Mouse (Mus musculus) forebrain, postnatal 0 days (tissue): ENCODE measurements around the gene Utp18. TPM values are rescaled to one million over a fixed set of nuclear protein-coding genes. Genes with fewer than 3 reads are reported as not detected.

Source experiments
- ATAC-seq: fragments of 200-750 bp; cut with Nextera tagmentation; 2 replicates; pipeline ENCODE4 v1.8.0; 2017; ENCODE audit warnings: mild to moderate bottlenecking, moderate library complexity
- DNase-seq: peaks from one replicate; pipeline ENCODE4 v3.0.0-alpha.2; 2015
- H3K27ac ChIP-seq: fragments of 300-500 bp; sonication (generic); 2 replicates; pipeline ENCODE4 v1.5.1; 2014; ENCODE audit warnings: low read depth, mild to moderate bottlenecking, antibody characterized with exemption, low read length, moderate library complexity, mixed read lengths
- H3K27me3 ChIP-seq: fragments of 300-500 bp; sonication (generic); 2 replicates; pipeline ENCODE4 v1.6.1; 2014; ENCODE audit warnings: mild to moderate bottlenecking, low read length, mixed read lengths; ENCODE audit not compliant: insufficient read depth
- H3K36me3 ChIP-seq: fragments of 300-500 bp; sonication (generic); 2 replicates; pipeline ENCODE4 v1.6.1; 2014; ENCODE audit warnings: mild to moderate bottlenecking, moderate library complexity; ENCODE audit not compliant: insufficient read depth
- H3K4me1 ChIP-seq: fragments of 300-500 bp; sonication (generic); 2 replicates; pipeline ENCODE4 v1.6.1; 2014; ENCODE audit warnings: antibody characterized with exemption; ENCODE audit not compliant: insufficient read depth
- H3K4me2 ChIP-seq: fragments of 300-500 bp; sonication (generic); 2 replicates; pipeline ENCODE4 v1.6.1; 2014; ENCODE audit warnings: low read depth, mild to moderate bottlenecking, moderate library complexity
- H3K4me3 ChIP-seq: fragments of 300-500 bp; sonication (generic); 2 replicates; pipeline ENCODE4 v1.5.1; 2014; ENCODE audit warnings: low read depth, low read length, mixed read lengths
- H3K9ac ChIP-seq: fragments of 300-500 bp; sonication (generic); 2 replicates; pipeline ENCODE4 v1.6.1; 2014; ENCODE audit warnings: mild to moderate bottlenecking
- H3K9me3 ChIP-seq: fragments of 300-500 bp; sonication (generic); 2 replicates; pipeline ENCODE4 v1.6.1; 2016; ENCODE audit warnings: low read length
- CTCF ChIP-seq: sonication (generic); IDR thresholded peaks from 2 replicates; pipeline ENCODE4 v1.5.1; 2016; ENCODE audit warnings: antibody characterized with exemption, control low read depth, low read depth
- WGBS: fragments of 180-500 bp; shearing (Covaris S2); extraction: QIAGEN DNeasy Blood & Tissue Kit; methylation state at CpG from one replicate; pipeline ENCODE4 v1.1.7; 2014; 5-methylcytosine and 5-hydroxymethylcytosine counted together
- polyA plus RNA-seq: library from polyadenylated mRNA; unstranded; fragments of >200 nt; fragmentation: Nextera tagmentation; extraction: Ambion mirVana; gene quantifications from 2 replicates; pipeline ENCODE4 v1.2.1, GENCODE M21; 2015
- total RNA-seq: library from RNA; depleted of rRNA; stranded (reverse); fragments of >200 nt; gene quantifications from 2 replicates; pipeline ENCODE4 v1.2.3, GENCODE M21; 2014; rRNA removed

Utp18 gene
- total and polyA plus RNA-seq, 2 experiments from 2014 or later: 27.5 to 38.4 TPM

GRCm38 (mm10) chr11:93812125-93812868 is 73.3 kb downstream of the Utp18 start:
- Histone ChIP-seq H3K36me3 (no peaks in the 10 kb centered on the region), H3K4me3 (no peak overlapping the region), H3K27me3 (no peaks in the 10 kb centered on the region), H3K27ac (no peak overlapping the region), H3K9me3 (no peaks in the 10 kb centered on the region), H3K9ac (no peak overlapping the region), H3K4me1 (no peaks in the 10 kb centered on the region), H3K4me2 (no peak overlapping the region)
- DNase-seq (peak; percentile 88), ATAC-seq (peak; percentile 88)
- peak; percentile 95 for TF ChIP-seq CTCF
- WGBS: 29% methylated on average over 11 of the region's 11 CpGs

Other genes with a start within 250 kb of the Utp18 start
- gene Mbtd1, start 86 bp upstream of the Utp18 start, total RNA-seq: 19.1 and 30.6 TPM in 2 replicates
- gene Mbtd1, start 86 bp upstream of the Utp18 start, polyA plus RNA-seq: 10.9 and 13.9 TPM in 2 replicates
- 299 and 495 TPM in 2 replicates for gene Nme2, start 70.5 kb upstream of the Utp18 start, total RNA-seq
- gene Nme2, start 70.5 kb upstream of the Utp18 start, polyA plus RNA-seq: 195 and 278 TPM in 2 replicates
- gene Gm20390, start 82.5 kb upstream of the Utp18 start, total RNA-seq: 90.4 and 115 TPM in 2 replicates
- 448 and 574 TPM in 2 replicates for gene Gm20390, start 82.5 kb upstream of the Utp18 start, polyA plus RNA-seq
- gene Nme1, start 82.8 kb upstream of the Utp18 start, total RNA-seq: 60.0 and 103 TPM in 2 replicates
- 361 and 415 TPM in 2 replicates for gene Nme1, start 82.8 kb upstream of the Utp18 start, polyA plus RNA-seq
- 127 and 155 TPM in 2 replicates for gene Spag9, start 110.3 kb upstream of the Utp18 start, total RNA-seq
- 50.0 and 67.1 TPM in 2 replicates for gene Spag9, start 110.3 kb upstream of the Utp18 start, polyA plus RNA-seq